Mouse (Mus musculus): ENCODE measurements around the gene Pacsin1.

Gene Pacsin1

GRCm38 (mm10) chr17:27677756-27678155 lies 22.4 kb downstream of the Pacsin1 start:
- DNase-seq (ENCODE audit: low read depth, low spot score): no peak

DNA sequence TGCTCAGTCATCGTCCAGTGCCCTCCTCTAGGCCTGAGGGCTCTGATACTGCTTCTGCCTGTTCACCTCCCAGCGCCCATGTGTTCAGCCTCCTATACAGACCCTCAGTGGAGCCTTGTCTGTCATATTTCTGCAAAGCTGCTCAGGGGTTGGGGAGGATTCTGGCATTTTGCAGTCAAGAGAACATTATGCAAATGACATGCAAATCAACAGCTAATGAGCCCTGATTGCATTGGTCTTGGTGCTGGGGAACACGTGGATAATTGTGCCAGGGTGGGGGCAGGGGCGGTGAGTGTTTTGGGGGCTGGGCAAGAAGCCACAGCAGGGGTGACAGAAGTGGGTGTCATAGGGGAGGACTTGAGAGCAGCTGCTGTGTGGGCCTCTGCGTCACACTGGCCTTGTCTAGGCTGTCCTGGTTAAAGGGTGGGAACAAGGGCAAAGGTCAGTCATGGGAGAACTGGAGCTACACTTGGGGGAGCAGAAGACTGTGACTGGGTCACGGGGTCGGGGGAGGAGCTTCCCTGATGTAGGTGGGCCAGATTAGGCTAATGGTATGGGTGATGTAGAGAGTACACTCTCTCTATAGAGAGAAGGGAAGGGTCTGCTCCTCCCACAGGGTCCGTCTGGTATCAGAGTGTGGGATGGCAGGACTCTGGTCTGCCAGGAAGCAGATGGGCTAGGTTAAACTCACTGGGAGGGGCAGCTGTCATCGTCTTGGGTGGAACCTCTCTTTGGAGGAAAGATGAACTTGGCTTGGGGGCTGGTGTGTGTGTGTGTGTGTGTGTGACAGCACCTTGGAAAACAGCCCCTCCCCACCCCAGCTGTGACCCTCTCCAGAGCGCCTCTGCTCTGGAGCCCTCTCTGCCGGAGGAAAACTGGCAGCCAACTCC lies 23.9 kb downstream of the Pacsin1 start:
- DNase-seq (ENCODE audit: low read depth, low spot score): no peak

GRCm38 (mm10) chr17:27684886-27685549 lies 29.7 kb downstream of the Pacsin1 start:
- DNase-seq (ENCODE audit: low read depth, low spot score): no peak

DNA sequence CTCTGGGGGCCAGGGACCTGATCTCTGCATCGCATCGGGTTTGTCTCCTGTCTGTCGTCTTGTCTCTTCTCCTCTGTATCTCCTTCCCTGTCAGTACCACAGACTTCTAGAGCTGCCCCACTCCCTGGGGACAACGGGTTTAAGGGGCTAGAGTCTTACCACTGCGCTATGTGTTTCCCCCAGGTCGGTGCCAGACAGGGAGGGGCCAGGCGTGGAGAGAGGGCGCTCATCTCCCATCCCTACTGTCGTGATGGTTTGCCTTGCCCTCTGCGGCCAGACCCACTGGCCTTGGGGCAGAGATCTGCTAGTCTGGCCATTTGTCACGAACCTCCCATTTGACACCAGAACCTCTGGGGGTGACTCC lies 30.2 kb downstream of the Pacsin1 start:
- DNase-seq (ENCODE audit: low read depth, low spot score): no peak

- no peak for DNase-seq (ENCODE audit: low read depth, low spot score)
These were observed 31.1 kb downstream of the Pacsin1 start for GRCm38 (mm10) chr17:27686395-27686794.

- DNase-seq (ENCODE audit: low read depth, low spot score): no peak
These were observed 35.8 kb downstream of the Pacsin1 start for GRCm38 (mm10) chr17:27690993-27691693.

GRCm38 (mm10) chr17:27699641-27700244 lies 44.4 kb downstream of the Pacsin1 start:
- DNase-seq (ENCODE audit: low read depth, low spot score): no peak

DNA sequence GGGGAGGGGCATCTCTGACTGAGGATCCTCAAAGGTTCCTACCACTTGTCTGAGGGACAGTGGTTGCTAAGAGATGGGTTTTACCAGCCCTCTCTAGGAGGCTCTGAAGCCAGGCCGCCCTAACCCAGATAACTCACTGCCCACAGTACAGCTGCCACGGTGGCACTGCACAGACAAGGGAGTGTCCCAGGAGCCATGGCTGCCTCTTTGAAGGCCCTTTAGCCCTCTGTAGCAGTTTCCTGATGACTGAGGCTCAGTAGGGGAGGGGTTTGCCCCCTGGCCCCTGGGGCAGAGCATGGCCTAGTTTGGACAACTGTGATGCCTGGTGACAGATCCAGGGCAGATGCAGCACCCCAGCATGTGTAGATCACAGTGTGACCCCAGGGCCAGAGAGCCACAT lies 45.5 kb downstream of the Pacsin1 start:
- no peak for DNase-seq (ENCODE audit: low read depth, low spot score)

DNA sequence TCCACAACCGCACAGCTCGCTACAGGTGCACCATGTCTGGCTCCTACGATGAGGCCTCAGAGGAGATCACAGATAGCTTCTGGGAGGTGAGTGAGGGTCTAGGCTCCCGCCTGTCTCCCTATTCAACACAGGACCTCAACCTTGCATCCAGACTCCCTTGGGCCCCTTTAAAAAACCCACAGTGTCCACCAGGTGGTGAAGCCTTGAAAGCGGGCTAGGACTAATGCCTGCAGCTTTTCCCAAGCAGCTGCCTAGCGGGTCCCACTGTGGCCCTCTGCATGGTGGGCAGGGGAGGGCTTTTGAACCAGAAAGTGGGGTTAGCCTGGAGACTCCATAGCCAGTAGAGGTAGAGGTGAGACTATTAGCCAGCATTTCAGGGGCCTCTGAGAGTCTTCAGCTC lies 46.5 kb downstream of the Pacsin1 start:
- no peak for DNase-seq (ENCODE audit: low read depth, low spot score)

GRCm38 (mm10) chr17:27702518-27702917 lies 47.2 kb downstream of the Pacsin1 start:
- DNase-seq (ENCODE audit: low read depth, low spot score): no peak

DNA sequence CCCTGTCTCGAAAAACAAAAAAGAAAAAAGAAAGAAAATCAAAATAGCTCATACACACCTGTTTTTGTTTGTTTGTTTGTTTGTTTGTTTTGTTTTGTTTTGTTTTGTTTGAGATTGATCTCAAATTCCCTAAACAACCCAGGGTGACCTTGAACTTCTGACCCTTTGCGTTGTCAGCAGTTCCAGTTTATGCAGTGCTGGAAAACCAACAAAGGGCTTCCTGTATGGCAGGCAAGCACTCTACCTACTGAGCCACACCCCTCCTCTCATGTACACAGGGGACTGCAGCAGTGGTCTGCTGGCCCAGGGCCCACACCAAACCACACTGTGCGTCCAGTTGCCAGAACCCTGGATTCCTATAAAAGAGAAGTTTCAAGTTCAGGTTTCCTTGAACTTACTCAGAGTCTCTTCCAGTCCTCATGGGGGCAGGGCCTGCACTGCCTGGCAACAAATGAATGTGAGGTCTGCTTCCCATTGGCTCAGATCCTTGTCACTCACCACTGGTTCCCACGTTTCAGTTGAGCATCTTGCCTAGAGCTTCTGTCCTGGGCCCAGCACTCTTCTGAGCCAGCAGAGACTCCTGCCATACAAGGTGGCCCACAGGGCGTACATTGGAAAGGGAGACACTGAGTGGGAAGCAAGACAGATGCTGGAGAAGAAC lies 48.8 kb downstream of the Pacsin1 start:
- DNase-seq (ENCODE audit: low read depth, low spot score): no peak

- DNase-seq (ENCODE audit: low read depth, low spot score): no peak
These were observed 50.4 kb downstream of the Pacsin1 start for GRCm38 (mm10) chr17:27705661-27706060.

DNA sequence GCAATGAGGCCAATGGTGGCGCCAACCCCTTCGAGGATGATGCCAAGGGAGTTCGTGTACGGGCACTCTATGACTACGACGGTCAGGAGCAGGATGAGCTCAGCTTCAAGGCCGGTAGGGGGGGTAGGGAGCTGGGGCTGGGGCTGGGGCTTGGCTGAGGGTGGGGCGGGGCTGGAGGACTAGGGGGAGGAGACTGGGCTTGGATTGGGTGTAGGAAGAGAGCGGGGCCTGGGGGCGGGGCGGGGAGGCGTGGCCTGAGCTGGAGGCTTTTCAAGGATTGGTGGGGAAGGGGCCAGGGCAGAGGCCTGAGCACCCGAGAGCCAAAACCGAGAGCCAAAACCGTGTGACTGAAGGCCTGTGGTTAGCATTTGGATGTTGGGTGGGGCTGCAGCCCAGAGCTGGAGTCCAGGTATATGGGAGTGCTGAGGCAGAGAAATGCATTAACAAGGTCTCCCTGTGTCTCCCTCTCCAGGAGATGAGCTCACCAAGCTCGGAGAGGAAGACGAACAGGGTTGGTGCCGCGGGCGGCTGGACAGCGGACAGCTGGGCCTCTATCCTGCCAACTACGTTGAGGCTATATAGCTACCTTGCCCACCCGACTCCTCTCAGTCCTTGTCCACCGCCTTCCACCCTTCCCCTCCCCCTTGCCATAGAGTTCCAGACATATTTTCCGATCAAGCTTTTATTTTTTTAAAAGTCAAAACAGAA lies 52.8 kb downstream of the Pacsin1 start:
- no peak for DNase-seq (ENCODE audit: low read depth, low spot score)

DNA sequence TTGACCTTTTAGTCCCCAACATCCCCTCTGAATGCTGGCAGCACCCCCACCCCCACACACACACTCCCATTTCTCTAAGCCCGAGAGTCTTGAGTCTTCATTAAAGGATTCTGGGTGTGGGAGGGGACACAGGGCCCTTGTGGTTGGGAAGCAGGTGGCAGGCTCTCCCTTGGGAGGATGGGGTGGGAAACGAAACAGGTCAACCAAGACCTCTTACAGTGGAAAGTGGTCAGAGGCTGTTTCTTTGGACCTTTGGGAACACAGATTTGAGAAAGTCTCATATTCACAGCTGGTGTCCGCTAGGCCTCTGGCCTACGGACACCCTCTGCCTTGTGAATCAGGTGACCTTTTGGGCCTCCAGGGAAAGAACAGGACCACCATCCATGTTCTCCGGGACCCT lies 54.3 kb downstream of the Pacsin1 start:
- no peak for DNase-seq (ENCODE audit: low read depth, low spot score)

- DNase-seq (ENCODE audit: low read depth, low spot score): no peak
These were observed 57.5 kb downstream of the Pacsin1 start for GRCm38 (mm10) chr17:27712832-27713231.

DNA sequence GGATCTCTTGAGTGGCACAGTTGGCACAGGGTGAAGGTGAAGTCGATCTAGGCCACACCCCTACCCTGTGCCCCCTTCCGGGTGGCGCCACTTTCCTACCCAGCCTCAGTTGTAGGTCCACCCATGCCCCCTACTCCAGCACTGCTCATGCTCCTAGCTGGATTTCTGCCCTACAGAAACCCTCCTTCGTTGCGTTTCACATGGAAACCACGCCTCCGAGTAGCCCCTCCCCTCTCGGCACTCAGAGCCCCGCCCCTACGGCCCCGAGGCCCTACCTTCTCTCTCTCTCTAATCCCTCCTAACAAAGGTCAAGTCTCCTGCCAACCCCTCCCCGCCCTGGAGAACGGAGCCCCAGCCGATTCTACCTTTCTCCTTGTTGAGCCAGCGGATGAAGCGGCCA lies 61.5 kb downstream of the Pacsin1 start:
- DNase-seq (ENCODE audit: low read depth, low spot score): no peak

DNA sequence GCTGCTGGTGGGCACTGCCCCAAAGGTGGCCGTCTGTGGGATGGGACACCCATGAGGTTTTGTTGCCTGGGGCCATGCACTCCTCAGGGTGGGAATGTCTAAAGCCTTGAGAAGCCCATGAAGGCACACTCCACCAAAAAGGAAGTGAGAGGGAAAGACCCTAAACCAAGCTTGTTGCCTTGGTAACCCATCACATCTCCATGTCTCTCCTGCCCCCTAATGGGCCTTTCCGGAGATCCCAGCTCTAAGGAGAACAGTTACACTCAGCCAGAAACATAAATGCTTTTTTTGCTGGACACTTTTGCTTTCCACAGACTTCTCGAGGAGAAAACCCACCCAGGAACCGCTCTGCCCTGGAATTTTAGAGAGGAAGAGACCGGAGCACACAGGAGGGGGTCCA lies 62.9 kb downstream of the Pacsin1 start:
- no peak for DNase-seq (ENCODE audit: low read depth, low spot score)

- DNase-seq (ENCODE audit: low read depth, low spot score): no peak
These were observed 64.4 kb downstream of the Pacsin1 start for GRCm38 (mm10) chr17:27719663-27720062.

DNA sequence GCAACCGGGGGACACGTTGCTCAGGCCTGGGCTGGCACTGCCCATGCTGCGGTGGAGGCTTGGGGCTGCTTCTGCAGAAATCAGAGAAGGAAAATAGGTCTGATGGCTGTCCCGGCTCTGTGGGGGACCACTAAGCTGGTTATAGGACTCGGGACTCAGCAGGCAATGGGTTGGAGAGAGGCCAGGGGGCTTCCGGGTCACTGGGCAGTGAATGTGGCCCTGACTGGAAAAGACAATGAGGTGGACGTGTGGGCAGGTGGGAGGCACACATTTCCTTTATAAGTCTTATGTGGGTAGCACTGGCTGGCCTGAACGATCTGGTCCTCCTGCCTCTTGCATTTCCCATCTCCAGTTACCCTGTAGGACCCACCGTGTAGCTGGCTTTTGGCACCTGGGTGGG lies 65.0 kb downstream of the Pacsin1 start:
- no peak for DNase-seq (ENCODE audit: low read depth, low spot score)

- no peak for DNase-seq (ENCODE audit: low read depth, low spot score)
These were observed 65.9 kb downstream of the Pacsin1 start for GRCm38 (mm10) chr17:27721125-27721664.

GRCm38 (mm10) chr17:27724327-27724726 lies 69.0 kb downstream of the Pacsin1 start:
- no peak for DNase-seq (ENCODE audit: low read depth, low spot score)

All from c-Kit-negative CD71-positive TER-119-positive erythroid progenitor cells, embryonic 14.5 days (primary cell).